Mouse (Mus musculus): ENCODE data around the gene Irf2bp1. TPM values are rescaled to one million over a fixed set of nuclear protein-coding genes. Genes with fewer than 3 reads are reported as not detected.
A peak's percentile ranks its signal among the peaks of the same experiment; 100 is the strongest.

Irf2bp1 gene
- polyA plus RNA-seq, 1 experiment, result 5.0 TPM

DNA sequence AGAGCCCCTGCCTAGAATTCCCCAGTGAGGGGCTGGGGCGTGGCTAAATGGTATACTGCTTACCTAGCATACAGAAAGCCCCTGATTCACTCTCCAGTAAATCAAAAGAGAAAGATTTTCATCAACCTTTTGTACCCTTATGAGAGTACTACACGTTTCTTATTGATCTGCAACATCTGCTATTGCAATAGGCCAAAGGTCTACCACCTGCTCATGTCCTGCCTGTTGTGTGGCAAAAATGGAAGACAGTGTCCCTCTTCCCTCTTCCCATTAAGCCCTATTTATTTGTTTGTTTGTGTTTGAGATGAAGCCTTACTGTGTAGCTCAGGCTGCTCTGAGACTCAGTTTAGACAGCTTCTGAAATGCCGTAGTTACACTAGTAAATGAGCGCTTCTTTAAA, 12.2 kb downstream of the Irf2bp1 start:
- Histone ChIP-seq H3K27me3 (ENCODE audit: control insufficient read depth) (peaks cover 42% of the 10 kb centered on the region), H3K4me1 (ENCODE audit: control insufficient read depth) (peaks cover 8% of the 10 kb centered on the region), H3K4me3 (replicated peaks) (no peak overlapping the region), H3K36me3 (ENCODE audit: control insufficient read depth) (peaks cover 5% of the 10 kb centered on the region; the same call in 1 of the 2 replicates), H3K9me3 (ENCODE audit: control insufficient read depth, low read length) (no peaks in the 10 kb centered on the region)
- no peak for TF ChIP-seq TAL1 (IDR thresholded peaks at IDR 0.05; ENCODE audit: low read length)
- TF ChIP-seq GATA1 (IDR thresholded peaks at IDR 0.05; ENCODE audit: low read length), result no peak

DNA sequence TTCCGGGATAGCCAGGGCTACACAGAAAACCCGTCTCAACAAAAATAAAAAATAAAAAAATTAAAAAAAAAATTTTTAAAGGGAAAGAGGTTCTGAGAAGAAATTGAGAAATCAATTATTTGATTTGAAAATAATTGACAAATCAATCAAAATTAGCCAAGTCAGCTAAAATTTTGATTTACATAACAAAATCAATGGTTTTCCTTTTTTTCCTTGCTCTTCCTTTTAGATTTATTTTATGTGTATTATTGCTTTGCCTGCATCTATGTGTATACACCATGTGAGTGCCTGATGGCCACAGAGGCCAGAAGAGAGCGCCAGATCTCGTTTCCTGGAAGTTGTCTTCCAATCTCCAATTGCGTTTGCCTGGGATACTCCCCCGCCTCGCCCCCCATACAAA, 14.1 kb downstream of the Irf2bp1 start:
- peaks cover 3% of the 10 kb centered on the region; the same call in 1 of the 2 replicates for H3K4me1 ChIP-seq (ENCODE audit: control insufficient read depth)
- no peaks in the 10 kb centered on the region for H3K9me3 ChIP-seq (ENCODE audit: control insufficient read depth, low read length)

DNA sequence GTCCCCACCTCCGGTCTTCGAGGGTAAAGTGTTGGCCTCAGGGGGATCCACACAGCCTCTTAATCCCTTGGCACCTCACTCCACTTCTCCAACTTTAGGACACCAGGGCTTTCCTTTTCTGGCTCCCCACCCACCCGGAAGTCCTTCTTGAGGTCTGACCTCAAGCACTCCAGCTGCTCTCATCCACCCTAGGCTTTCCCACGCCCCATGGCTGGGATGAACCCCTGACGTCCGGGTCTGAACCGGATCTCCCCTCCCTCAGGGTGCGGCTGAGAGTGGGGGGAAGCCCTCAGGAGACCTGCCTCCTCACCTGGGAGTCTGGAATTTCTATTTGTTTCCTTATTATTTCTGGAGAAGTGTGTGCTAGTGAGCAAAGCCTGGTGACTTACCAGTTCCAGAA, 17.2 kb downstream of the Irf2bp1 start:
- Histone ChIP-seq H3K36me3 (ENCODE audit: control insufficient read depth) (no peaks in the 10 kb centered on the region; the same call in 1 of the 2 replicates), H3K27me3 (ENCODE audit: control insufficient read depth) (peaks cover 48% of the 10 kb centered on the region), H3K4me3 (replicated peaks) (peak overlapping the region; percentile 31), H3K4me1 (ENCODE audit: control insufficient read depth) (peaks cover 26% of the 10 kb centered on the region), H3K9me3 (ENCODE audit: control insufficient read depth, low read length) (no peaks in the 10 kb centered on the region; the same call in 1 of the 2 replicates)
- TF ChIP-seq GATA1 (IDR thresholded peaks at IDR 0.05; ENCODE audit: low read length) (no peak), TAL1 (IDR thresholded peaks at IDR 0.05; ENCODE audit: low read length) (no peak)

More for the DNA sequence above, 14.1 kb downstream of the Irf2bp1 start:
- Histone ChIP-seq H3K36me3 (ENCODE audit: control insufficient read depth) (peaks cover 5% of the 10 kb centered on the region; the same call in 1 of the 2 replicates), H3K4me3 (replicated peaks) (no peak overlapping the region), H3K27me3 (ENCODE audit: control insufficient read depth) (peaks cover 48% of the 10 kb centered on the region)
- no peak for TF ChIP-seq GATA1 (IDR thresholded peaks at IDR 0.05; ENCODE audit: low read length)
- TF ChIP-seq TAL1 (IDR thresholded peaks at IDR 0.05; ENCODE audit: low read length), result no peak

DNA sequence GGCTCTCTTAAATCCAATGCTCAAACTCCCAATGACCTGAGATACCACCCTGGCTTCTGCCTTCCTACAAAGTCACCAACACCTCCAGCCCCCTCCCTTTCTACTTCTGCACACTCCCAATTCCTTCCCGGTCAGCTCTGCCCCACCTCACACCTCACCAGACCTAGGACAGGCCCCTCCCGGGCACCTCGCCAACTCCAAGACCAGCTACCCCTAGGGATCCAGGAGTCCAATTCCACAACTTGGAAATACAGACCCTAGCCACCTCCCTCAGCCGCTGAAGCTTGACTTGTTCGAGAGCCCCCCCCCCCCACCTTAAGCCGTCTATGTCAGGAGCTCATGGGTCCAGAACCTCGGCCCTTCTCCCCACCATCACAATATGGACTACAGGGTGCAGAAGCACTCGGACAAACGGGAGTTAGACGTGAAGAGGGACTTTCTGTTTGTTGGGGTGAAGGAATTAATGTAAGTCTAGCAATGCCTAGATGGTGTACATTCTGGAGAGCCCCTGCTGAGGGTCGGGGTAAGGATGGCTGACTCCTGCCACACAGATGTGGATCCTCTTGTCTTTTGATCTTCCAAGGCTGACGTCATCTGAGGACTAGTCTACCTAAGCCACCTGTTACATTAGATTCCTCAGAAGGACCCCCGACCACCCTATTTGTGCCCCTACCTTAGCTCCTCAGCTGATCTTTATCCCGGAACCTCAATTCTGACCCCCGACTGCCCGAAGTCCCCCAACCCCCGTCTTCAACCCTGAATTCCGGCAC, 18.5 kb downstream of the Irf2bp1 start:
- Histone ChIP-seq H3K4me3 (replicated peaks) (peak overlapping the region; percentile 95), H3K4me1 (ENCODE audit: control insufficient read depth) (peaks cover 36% of the 10 kb centered on the region)
- TF ChIP-seq GATA1 (IDR thresholded peaks at IDR 0.05; ENCODE audit: low read length) (no peak), TAL1 (IDR thresholded peaks at IDR 0.05; ENCODE audit: low read length) (no peak)

DNA sequence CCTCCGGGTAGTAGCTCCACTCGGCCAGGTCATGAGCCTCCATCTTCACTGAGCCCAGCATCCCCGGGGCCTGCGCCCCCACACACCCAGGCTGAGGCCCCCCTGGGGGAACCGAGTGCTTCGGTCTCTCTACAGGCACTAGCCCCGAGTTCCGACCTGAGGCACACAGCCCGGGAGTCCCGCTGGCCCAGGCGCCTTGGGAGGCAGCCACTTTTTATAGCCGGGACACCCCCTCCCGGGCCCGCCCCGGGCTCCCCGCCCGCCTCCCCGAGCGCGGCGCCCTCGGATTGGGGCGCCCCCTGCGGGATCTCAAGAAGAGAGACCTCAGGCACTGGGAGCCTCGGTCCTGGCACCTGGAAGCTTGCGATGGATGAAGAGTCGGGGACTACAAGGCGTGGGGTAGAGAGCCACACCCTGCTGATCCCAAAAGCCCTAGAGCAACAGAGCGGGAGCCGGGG, 19.5 kb downstream of the Irf2bp1 start, which contains the start of gene Foxa3:
Foxa3 (minus strand) TSS at position 182 of the 458 bp plus-strand sequence.
- H3K27me3 ChIP-seq (ENCODE audit: control insufficient read depth), result peaks cover 48% of the 10 kb centered on the region
- H3K4me1 ChIP-seq (ENCODE audit: control insufficient read depth), result peaks cover 41% of the 10 kb centered on the region
- H3K9me3 ChIP-seq (ENCODE audit: control insufficient read depth, low read length), result no peaks in the 10 kb centered on the region; the same call in 1 of the 2 replicates
- H3K36me3 ChIP-seq (ENCODE audit: control insufficient read depth), result peaks cover 6% of the 10 kb centered on the region
- TF ChIP-seq TAL1 (IDR thresholded peaks at IDR 0.05; ENCODE audit: low read length), result no peak
- no peak for TF ChIP-seq GATA1 (IDR thresholded peaks at IDR 0.05; ENCODE audit: low read length)
- H3K4me3 ChIP-seq (replicated peaks), result peak within 1 kb of the TSS; percentile 95

More for the DNA sequence above, 18.5 kb downstream of the Irf2bp1 start:
- Histone ChIP-seq H3K27me3 (ENCODE audit: control insufficient read depth) (peaks cover 48% of the 10 kb centered on the region), H3K9me3 (ENCODE audit: control insufficient read depth, low read length) (no peaks in the 10 kb centered on the region; the same call in 1 of the 2 replicates), H3K36me3 (ENCODE audit: control insufficient read depth) (peaks cover 2% of the 10 kb centered on the region)

DNA sequence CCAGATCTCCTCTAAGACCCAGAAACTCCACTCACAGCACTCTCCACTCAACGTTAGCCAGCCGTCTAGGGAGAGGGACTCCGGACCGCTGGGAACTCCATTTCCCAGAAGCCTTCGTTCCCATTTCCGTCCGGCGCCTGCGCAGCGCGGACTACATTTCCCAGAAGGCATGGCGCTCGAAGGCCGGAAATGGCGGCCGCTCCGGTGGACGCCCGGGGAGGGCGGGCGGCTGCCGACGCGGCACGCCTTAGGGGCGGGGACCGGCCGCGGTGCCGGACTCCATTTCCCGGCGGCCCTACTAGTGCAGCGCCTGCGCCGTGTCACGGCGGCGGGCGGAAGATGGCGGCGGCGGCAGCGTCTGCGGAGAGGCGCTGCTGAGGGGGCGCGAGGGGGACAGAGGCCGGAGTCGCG, 20.3 kb downstream of the Irf2bp1 start, which contains the start of gene Sympk:
Sympk (plus strand) TSS at position 282 of the 411 bp plus-strand sequence.
- TF ChIP-seq GATA1 (IDR thresholded peaks at IDR 0.05; ENCODE audit: low read length), result no peak
- H3K27me3 ChIP-seq (ENCODE audit: control insufficient read depth), result peaks cover 46% of the 10 kb centered on the region
- H3K4me3 ChIP-seq (replicated peaks), result peak within 1 kb of the TSS; percentile 95
- H3K9me3 ChIP-seq (ENCODE audit: control insufficient read depth, low read length), result no peaks in the 10 kb centered on the region; the same call in 1 of the 2 replicates
- H3K36me3 ChIP-seq (ENCODE audit: control insufficient read depth), result peaks cover 13% of the 10 kb centered on the region
- peaks cover 44% of the 10 kb centered on the region for H3K4me1 ChIP-seq (ENCODE audit: control insufficient read depth)

DNA sequence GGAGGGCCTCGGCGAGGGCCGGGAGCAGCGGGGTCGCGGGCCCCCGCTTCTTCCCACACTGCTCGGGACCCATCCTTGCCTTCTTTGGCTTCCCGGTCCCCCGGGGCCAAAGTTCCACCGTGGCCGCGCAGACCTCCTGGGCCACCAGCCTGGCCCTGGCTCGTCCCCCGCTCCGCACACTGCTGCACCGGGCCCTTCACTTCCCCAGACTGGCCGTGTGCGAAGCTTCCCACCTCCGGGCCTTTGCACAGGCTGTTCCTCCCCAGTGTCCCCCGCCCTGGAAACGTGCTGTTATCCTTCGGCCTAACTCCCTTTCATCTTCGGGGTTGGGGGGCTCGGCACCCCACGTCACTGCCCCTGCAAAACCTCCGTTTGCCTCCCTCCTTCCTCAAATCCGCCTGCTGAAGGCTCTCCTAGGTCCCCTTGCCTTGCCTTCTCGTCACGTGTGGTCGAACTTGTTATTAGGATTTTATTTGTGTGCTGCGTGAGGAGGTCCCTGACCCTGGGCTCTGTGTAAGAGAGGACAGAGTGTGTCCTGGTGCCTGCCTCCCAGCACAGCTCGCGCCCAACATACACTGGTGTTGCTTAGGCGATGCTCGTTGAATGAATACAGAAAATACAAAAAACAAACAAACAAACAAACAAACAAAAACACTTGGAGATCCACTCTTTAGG, 20.9 kb downstream of the Irf2bp1 start:
- Histone ChIP-seq H3K4me3 (replicated peaks) (peak overlapping the region; percentile 95), H3K27me3 (ENCODE audit: control insufficient read depth) (peaks cover 42% of the 10 kb centered on the region), H3K4me1 (ENCODE audit: control insufficient read depth) (peaks cover 45% of the 10 kb centered on the region), H3K36me3 (ENCODE audit: control insufficient read depth) (peaks cover 19% of the 10 kb centered on the region), H3K9me3 (ENCODE audit: control insufficient read depth, low read length) (no peaks in the 10 kb centered on the region; the same call in 1 of the 2 replicates)
- TF ChIP-seq TAL1 (IDR thresholded peaks at IDR 0.05; ENCODE audit: low read length) (no peak), GATA1 (IDR thresholded peaks at IDR 0.05; ENCODE audit: low read length) (no peak)

DNA sequence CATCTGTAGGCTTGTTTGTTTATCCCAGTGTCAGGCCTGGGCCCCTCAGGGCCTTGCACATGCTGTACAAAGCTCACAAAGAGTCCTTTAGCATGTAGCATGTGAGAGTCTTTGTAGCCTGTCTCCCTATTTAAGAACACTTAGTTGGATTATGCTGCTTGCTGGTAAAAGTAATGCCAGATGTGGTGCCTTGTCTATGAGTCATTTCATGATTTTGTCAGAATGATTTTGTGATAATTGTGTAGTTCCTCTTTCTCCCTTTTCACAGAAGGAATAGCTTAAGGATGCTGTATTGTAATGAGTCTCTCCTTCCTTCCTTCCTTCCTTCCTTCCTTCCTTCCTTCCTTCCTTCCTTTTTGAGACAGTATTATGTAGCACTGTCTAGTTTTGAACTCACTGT, 24.2 kb downstream of the Irf2bp1 start:
- peaks cover 44% of the 10 kb centered on the region for H3K4me1 ChIP-seq (ENCODE audit: control insufficient read depth)

More for the DNA sequence above, 24.2 kb downstream of the Irf2bp1 start:
- TF ChIP-seq TAL1 (IDR thresholded peaks at IDR 0.05; ENCODE audit: low read length), result no peak
- no peak for TF ChIP-seq GATA1 (IDR thresholded peaks at IDR 0.05; ENCODE audit: low read length)
- H3K36me3 ChIP-seq (ENCODE audit: control insufficient read depth), result peaks cover 52% of the 10 kb centered on the region
- peaks cover 9% of the 10 kb centered on the region for H3K27me3 ChIP-seq (ENCODE audit: control insufficient read depth)
- H3K4me3 ChIP-seq (replicated peaks), result no peak overlapping the region
- H3K9me3 ChIP-seq (ENCODE audit: control insufficient read depth, low read length), result no peaks in the 10 kb centered on the region; the same call in 1 of the 2 replicates
